Mouse (Mus musculus) thymus, postnatal 14 days (tissue): ENCODE measurements around the gene Sorcs3.
A peak's percentile ranks its signal among the peaks of the same experiment; 100 is the strongest.

Source experiments
- DNase-seq: peaks from one replicate; pipeline ENCODE4 v3.0.0; 2021

Gene Sorcs3

DNA sequence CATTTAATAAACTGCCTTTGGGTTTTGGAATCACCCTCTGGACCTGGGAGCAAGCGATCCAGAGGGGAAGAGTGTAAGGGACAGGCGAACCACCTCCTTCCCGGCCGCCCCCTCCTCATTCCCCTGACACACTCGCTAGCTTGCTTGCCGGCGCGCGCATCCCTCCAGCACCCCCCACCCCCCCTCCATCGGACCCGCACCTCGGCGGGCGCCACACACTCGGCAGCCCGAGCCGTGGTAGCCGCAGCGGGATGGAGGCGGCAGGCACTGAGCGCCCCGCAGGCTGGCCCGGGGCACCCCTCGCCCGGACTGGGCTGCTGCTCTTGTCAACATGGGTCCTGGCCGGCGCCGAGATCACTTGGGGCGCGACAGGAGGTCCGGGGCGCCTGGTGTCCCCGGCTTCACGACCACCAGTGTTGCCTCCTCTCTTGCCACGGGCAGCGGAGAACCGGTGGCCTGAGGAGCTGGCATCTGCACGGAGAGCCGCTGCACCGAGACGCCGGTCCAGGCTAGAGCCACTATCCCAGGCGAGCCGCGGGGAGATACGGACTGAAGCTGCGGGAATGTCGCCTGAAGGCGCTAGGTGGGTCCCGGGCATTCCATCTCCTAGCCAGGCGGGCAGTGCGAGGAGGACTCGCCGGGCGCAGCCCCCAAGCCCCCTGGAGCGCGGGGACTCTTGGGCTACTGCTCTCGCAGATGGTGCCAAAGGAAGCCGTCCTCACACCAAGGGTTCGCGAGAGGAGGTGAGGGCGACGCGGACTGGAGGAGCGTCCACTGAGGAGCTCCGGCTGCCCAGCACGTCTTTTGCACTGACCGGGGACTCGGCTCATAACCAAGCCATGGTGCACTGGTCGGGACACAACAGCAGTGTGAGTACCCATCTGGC lies at the start of gene Sorcs3:
Gene Sorcs3 (plus strand): TSS at position 97 of the 886 bp plus-strand sequence.
- DNase-seq: no peak

DNA sequence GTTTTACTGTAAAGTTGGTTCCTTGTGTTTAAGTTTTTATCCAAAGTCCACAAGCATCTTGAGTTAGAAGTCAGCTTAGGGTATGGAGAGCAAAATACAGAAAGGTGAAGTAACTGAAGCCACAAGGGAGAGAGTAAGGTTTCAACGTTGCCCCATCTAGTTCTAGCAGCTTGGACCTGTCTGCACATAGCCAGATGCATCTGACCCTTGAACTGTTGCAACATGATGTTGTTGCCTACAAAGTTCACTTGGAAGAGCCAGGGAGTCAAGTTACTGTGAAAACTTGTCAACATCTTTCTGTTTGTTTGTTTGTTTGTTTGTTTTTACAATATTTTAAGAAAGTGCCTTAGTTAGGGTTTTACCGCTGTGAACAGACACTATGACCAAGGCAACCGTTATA lies 40.5 kb upstream of the Sorcs3 start:
- DNase-seq: no peak

DNA sequence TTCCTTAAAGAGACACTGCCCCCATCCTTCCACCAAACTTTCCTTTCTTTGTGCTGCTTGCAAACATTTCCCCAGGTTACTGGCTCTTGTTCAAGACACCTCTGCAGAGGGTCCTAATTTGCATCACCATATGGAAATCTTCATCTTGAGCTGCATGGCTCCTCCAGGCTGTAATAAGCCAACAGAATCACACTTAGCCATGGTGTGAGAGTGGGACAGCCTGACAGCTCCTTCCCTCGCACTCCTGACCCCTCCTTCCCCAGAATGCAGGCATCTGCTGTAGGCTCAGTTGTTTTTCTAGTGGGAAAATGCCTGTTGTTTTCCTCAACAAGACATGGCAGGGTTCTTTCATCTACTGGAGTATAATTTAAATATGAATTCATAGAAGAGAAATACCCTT lies 38.7 kb upstream of the Sorcs3 start:
- no peak for DNase-seq

DNA sequence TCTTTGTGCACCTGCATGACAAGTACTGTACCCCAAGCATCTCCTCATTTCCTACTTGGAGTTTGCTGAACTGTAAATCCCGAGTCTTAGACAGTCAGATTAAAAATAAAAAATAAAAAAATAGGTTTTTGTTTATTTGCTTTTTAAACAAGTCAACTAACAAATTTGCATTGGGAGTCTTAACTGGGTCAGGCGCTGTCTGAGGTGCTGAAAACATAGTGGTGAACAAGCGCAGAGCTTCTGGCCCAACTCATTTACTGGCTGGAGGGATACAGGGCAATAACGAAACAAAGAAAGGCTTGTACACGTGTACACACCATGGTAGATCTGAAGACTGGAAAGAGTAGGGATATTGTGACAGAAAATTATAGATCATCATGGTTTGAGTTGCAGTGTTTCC lies 37.5 kb upstream of the Sorcs3 start:
- DNase-seq: no peak

DNA sequence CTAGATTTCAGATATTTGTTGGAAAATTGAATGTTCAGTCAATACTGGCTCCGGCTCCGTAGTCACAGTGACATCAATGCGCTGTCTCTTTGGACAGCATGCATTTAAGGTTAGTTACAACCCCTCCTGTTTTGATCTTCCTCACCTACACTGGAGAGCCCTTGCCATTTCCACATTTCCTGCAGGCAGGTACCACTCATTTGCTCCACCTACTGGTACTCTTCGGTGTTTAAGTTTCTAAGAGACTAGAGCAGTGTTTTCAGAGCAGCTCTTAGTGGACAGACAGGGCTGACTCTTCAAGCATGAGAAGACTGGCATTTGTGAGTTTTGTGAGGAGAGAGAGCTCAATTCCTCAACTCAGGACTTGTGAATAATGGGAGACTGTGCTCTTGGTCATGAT lies 31.1 kb upstream of the Sorcs3 start:
- no peak for DNase-seq

DNA sequence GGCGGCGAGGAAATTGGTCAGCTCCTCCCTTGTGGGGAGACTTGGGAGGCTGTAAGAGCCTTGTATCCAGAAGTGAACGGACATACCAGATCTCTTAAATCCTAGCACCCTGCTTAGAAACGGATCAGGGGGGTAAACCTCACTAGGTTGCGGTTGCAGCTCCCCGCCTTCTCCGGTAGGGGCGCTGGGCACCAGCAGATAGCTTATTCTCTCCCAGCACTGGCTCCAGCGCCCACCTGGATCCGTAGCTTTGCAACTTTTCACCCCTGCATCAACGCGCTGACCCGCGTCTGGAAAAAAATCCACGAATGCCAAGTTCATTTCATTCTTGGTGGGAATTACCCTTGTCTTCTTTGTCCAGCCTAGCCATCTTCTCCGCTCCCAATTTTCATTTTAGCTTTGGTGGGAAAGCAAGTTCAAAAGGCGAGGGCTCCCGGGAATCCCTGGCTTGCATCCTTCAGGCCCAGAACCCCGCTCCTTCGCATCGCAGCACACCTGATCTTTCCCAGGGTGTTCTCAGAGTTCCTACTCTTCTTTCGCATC lies 1.8 kb upstream of the Sorcs3 start:
- DNase-seq: peak; percentile 13

DNA sequence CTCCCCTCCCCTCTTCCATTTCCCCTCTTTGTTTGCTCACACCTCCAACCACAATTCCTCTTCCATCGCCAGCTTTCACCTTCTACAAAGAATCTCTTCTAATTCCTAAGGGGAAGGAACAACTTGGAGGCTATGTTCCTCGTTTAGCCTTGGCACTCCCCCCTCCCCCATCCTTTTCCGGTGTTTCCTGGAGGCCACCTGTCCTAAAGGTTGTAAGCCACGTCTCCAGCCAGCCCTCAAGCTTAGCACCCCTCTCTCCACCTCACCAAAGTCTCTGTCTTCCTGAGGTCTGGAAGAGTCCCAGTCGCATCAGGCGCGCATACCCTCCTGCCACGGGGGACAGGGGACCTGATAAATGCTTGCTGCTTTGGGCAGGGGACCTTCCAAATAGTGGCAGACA lies 1.3 kb upstream of the Sorcs3 start:
- DNase-seq: no peak

DNA sequence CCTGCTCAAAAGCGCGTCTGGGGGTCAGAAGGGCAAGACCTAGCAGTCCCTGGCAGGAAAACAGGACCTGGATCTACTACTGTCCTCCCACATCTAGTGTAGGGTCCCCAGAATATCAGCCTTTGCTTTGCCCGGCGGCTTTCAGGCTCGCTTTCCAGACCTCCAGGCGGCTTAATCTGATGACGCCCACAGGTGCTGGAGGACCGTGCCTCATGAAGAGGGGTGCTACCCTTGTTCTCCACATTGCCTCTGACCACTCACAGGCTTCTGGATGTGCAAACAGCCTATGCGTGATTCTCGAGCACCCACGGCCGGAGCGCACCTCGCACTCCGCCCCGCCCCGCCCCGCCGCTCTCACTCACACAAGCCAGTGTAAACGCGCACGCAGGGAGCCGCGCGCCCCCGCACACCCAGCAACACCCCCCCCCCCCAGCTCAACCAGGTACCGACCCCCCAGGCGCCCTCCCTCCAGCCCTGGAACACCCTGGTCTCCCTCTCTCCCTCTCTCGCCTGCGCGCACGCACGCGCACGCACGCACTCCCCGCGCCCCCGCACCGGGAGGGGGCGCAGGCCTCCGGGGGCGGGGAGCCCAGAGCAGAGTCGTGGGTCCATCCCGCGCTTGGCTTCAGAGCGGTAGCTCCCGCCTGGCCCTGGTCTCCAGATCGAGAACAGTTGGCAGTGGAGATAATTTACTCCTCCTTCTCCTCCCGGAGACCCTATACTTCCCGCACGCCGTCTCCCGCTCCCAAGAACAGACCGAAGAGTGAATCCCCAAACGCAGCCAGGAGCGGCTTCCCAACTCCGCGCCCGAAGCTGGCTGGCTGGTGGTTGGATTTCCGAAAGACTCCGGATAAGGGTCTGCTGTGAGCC lies 698 bp upstream of the Sorcs3 start:
- no peak for DNase-seq

DNA sequence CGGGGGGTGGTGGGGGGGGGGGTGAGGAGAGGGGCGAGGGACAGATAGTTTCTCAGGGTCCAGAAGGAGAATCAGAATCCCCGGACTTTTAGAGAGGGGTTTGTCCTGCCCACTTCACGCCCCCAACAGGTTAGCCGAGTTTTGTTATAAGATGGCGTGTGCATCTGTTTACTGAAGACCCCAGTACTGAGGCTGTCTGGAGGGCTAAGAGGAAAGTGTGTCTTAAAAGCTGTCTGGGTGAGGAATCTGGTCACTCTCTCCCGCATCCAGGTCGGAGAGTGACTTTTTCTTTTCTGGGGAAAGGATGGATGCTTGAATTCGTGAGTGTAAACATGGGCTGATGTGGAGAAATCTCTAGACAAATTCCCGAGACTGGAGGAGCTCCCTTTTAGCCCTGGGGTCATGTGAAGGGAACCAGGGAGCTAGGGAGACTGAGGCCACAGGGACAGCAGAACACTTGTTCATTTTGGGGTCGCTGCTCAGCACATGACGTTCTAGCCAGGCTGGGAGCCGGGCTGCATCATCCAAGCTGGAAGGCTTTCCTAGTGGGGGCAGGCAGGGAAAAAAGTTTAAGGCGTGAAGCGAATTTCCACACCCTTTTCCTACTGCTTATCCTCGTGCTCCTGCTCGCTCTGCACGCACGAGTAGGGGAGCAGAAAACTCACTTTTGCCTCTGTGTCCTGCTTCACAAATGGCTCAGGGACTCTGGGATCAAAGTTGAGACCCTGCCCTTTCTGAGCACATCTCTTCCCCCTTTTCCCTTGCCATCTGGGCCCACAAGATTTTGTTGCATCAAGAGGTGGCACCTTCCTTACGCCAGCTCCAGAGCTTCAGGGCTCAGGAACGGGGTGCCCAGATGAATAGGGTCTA lies 1.3 kb downstream of the Sorcs3 start:
- no peak for DNase-seq

DNA sequence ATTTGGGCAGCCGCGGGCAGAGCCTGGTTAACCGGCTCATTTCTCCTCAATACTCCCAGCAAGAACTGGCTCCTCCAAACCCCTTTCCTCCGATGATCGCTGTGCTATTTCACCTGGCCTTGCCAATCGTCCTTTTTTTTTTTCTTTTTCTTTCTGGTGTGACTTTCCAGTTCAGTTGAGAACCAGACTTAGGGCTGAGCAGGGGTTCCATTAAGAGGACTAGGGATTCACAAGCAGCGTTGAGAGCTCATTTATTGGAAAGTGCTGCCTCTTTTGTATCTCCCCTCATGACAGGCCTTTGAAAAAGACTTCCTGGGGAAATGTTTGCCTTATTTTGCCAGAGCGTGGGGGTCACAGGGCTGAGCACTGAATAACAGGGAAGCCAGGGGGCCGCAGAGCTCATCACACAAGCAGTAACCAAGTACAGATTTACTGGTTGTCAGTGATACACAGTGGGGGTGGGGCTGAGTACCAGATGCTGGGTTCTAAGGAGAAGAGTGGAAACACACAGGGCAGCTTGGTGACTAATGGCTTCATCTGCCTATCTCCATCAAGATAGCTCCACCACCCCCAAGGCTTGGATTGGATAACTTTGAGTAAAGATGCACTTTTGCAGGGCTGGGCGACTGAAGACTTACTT lies 2.0 kb downstream of the Sorcs3 start:
- DNase-seq: no peak

DNA sequence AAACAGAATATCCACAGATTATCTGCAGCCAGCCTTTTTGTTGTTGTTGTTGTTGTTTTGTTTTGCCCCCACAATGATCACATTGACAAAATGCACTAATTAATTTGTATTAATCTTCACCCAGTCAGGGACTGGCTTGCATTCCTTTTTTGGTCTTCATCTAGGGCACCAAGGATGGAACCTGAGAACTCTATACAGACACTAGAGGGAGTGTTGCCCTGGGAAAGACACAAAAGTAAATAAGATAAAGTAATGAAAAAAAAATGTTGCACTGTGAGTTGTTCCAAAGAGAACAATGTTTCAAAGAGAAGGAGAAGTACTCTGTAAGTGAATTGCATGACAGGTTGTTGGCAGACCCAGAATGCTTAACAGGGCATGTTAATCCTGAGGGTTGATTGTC lies 9.6 kb downstream of the Sorcs3 start:
- DNase-seq: no peak

DNA sequence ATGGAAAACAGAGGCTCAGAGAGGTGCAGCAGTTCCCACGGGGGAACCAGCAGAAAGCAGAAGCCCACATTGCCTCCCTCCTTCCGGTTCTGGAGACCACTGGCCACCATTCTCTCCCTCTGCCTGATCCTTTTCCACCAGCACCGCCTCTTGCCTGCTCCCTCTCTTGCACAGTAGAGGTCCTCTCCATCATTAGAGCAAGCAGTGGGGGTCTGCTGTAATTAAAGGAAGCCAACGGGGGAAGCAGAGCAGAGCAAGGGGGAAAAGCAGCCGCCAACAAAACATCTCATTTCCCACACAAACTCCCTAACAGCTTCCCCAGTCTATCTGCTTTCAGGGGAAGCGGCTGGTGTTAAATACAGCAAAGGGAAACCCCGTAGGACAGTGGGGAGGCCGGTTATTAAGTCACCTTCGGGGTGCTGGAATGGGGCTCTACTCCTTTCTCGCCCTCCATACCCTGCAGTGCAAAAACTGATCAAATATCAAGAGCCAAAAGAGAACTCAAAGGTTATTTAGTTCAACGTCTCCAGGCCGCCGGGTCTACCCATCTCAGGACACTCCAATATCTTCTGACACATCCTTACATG lies 32.1 kb downstream of the Sorcs3 start:
- DNase-seq: no peak

DNA sequence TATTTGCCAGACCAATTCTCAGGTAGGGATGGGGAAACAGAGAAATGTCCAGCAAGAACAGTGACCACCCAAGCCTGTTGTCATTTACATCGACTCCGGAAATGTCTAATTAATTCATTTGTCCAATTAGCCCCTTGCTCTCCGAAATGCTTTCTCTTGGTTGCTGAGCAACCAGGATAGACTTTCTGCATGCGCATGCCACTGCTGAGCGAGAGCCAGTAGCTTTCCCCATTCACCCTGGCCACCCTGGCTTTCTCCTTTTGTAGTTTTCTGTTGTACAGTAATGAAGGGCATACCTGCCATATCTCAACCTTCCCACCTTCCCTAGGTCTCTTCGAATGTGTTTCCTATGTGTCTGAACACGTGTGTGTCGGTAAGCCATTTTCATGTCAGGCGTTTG lies 32.6 kb downstream of the Sorcs3 start:
- no peak for DNase-seq

DNA sequence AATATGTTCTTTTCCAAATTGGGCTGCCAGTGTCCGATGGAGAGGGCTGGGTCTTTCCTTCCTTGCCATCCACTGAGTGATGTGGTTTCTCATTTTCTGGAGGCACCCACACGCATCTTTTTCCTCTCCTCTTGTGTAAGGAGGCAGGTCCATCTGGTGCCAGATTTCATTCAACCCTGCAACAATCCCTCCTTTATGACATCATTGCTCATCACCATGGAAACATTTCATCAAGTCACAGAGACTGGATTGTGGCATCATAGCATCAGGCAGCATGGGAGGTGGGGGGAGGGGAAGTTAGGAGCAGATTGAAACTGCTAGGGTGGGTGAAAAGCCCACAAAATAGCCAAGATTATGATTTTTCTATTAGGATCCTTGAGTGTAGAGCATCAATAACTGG lies 35.1 kb downstream of the Sorcs3 start:
- no peak for DNase-seq

DNA sequence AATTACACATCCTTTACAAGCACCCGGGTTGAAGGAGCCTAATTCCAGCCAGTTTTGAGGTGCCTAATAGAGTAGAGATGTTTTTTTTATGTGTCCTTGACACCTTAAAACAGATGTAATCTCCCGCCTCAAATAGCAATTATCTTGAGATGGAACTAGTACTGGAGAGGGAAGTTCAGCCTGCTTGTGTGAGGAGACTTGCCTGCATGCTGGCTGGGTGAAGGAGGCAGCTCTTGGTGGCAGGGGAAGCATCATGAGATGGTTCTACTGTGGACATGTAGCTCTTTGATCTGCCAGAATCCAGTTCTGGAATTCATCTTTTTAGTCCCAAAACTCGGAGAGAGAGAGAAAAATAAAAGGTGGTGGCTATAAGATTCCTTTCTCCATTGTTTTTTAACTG lies 38.2 kb downstream of the Sorcs3 start:
- no peak for DNase-seq

DNA sequence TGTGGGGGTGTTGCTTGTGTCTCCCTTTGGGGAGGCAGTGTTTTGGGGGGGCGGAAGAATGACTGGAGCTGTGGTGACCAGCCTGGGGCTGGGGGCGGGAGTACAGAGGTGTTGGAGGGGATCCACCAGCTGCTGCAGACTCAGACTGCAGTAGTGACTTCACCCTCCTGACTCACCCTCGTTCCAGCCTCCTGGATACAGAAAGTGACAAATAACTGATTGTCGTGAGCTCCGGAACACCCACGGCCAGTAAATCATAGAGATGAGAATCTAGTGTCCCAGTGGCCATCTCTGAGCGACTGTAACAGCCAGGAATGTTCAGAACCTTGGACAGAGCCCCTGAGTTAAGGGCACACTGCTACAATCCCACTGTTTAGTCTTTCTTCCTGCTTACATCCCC lies 53.4 kb downstream of the Sorcs3 start:
- no peak for DNase-seq

DNA sequence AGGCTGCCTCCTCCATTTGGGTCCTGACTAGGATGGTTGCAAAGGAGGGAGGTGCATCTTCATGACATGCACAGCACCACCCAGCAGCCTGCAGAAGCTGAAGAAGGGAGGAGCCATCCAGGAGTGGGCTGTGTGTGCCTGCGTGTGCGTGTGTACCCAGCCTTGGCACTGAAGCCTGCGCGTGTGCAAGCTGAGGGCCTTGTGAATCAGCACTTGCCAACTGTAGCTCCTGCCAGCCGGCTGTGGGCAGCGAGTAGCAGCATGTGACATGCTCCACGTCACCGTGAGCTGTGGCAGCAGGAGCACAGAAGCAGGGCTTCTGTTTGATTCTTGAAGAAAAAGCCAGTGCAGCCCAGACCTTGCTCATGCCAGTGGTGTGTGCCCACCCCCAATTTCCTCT lies 54.8 kb downstream of the Sorcs3 start:
- no peak for DNase-seq

DNA sequence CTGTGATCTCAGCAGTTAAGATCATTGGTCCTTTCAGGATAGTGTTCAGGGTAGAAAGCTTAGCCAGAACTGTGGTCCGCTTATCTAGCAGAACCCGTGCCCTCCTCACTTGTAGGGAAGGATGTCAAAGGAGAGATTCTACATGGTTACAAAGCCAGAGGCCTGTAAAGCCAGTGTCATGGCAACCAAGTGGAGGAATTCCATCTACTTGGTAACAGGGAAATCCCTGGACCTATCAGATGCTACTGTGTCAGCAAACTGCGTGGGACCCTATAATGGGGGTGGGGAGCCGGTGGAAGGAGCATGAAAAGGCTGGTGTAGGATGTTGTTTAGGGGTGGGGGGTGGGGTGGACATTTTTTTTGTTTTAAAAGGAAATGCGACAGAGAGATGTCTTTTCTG lies 57.9 kb downstream of the Sorcs3 start:
- DNase-seq: no peak

DNA sequence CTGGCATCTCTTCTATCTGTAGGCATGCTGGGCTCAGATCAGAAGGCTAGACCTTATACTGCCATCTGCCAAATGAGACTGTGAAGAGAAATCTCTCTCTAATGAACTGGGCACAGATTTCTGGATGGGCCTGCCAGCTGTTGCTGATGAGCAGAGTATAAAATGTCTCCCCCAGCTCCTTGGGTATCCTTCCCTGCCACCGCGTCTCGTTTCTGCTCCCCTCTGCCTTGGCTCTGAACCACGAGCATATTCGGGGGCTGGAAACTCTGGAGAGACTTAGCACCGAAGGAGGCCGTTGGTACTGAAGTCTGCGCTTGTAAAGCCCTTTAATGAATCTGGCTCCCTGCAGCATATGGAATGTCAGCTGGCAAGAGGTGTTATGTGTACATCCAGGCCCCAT lies 74.4 kb downstream of the Sorcs3 start:
- no peak for DNase-seq

DNA sequence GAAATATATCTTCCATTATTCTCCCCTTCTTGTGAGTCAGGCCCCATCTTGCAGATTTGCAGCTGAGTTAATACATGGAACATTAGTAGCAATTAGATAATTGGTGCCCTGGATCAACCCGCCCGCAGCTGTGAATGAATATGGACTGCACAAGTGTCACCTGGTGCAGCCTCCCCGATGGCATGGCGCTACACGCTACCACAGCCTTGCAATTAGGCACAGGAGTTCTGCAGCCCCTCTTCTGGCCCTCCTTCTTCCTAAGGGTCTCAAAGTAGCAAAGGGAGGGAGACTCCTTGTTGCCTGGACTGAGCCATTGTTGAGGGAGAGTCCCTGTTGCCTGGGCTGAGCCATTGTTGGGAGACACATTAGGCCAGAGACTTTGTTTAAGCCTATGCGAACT lies 76.4 kb downstream of the Sorcs3 start:
- DNase-seq: no peak

DNA sequence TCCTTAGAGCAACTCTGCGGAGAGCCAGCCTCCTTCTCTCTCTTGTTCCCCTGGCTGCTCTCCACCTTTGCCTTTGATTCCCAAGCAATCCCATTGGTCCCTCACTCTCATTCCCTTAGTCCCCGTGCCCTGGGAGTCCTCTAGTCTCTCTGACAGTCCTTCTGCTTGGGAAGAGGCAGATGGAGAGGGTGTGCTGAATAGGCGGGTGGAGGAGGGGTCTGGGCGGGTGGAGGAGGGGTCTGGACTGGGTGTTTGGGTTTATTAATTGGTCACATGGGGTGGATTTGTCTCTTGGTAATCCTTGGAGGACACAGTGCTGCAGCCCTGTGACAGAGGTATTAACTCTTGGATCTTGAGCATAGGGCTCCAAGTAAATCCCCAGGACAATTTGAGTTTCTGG lies 77.4 kb downstream of the Sorcs3 start:
- DNase-seq: no peak
